Mouse (Mus musculus) liver, embryonic 14.5 days (tissue): ENCODE data around the gene Myo1b. TPM values are rescaled to one million over a fixed set of nuclear protein-coding genes. Genes with fewer than 3 reads are reported as not detected.

Experiments
- ATAC-seq: fragments of 200-750 bp; cut with Nextera tagmentation; 2 replicates; pipeline ENCODE4 v1.8.0; 2017; ENCODE audit warnings: moderate number of reproducible peaks, mild to moderate bottlenecking, moderate library complexity; ENCODE audit not compliant: insufficient read depth
- DNase-seq, 3 experiments: peaks; one replicate each; pipeline ENCODE4 v3.0.0-alpha.2; 2012 to 2013; ENCODE audit warnings: low read depth in 3 of 3, low spot score in 3 of 3
- H3K27ac ChIP-seq: fragments of 300-500 bp; sonication (generic); 2 replicates; pipeline ENCODE4 v1.5.1; 2014; ENCODE audit warnings: moderate library complexity, mild to moderate bottlenecking, control low read depth, inconsistent platforms
- H3K27me3 ChIP-seq: fragments of 300-500 bp; sonication (generic); 2 replicates; pipeline ENCODE4 v1.6.1; 2014; ENCODE audit warnings: mild to moderate bottlenecking, low read length, moderate library complexity; ENCODE audit not compliant: control insufficient read depth, insufficient read depth
- H3K36me3 ChIP-seq: fragments of 300-500 bp; sonication (generic); replicated peaks from 2 replicates; pipeline ENCODE4 v1.6.1; 2014; ENCODE audit warnings: low read depth; ENCODE audit not compliant: control insufficient read depth, insufficient read depth
- H3K4me1 ChIP-seq, 2 experiments: fragments of 200-500 bp in 1 of 2; fragments of 300-500 bp in 1 of 2; sonication (generic) in 1 of 2; replicated peaks; 2 replicates each; pipeline ENCODE4 v1.6.1; 2012 to 2014; ENCODE audit warnings: antibody characterized with exemption in 1 of 2, inconsistent platforms in 1 of 2, low read length in 1 of 2; ENCODE audit not compliant: control insufficient read depth in 2 of 2, insufficient read depth in 2 of 2
- H3K4me2 ChIP-seq: fragments of 300-500 bp; sonication (generic); 2 replicates; pipeline ENCODE4 v1.6.1; 2014; ENCODE audit warnings: low read depth, mild to moderate bottlenecking, control low read depth, moderate library complexity
- H3K4me3 ChIP-seq, 2 experiments: fragments of 200-500 bp in 1 of 2; fragments of 300-500 bp in 1 of 2; sonication (generic) in 1 of 2; 2 replicates each; pipeline ENCODE4 v1.5.1; 2012 to 2014; ENCODE audit warnings: low read depth in 2 of 2, low read length in 2 of 2, mild to moderate bottlenecking in 2 of 2, control low read depth in 1 of 2, inconsistent platforms in 1 of 2, moderate library complexity in 1 of 2; ENCODE audit not compliant: insufficient read depth in 1 of 2
- H3K9ac ChIP-seq: fragments of 300-500 bp; sonication (generic); replicated peaks from 2 replicates; pipeline ENCODE4 v1.6.1; 2014; ENCODE audit warnings: mild to moderate bottlenecking, control low read depth, moderate library complexity
- H3K9me3 ChIP-seq: fragments of 300-500 bp; sonication (generic); 2 replicates; pipeline ENCODE4 v1.6.1; 2016; ENCODE audit warnings: low read length, mixed read lengths; ENCODE audit not compliant: control insufficient read depth
- CTCF ChIP-seq: IDR thresholded peaks from 2 replicates; pipeline ENCODE4 v1.5.1; 2016; ENCODE audit warnings: antibody characterized with exemption, low read depth, control low read depth
- EP300 ChIP-seq: IDR thresholded peaks from 2 replicates; pipeline ENCODE4 v1.6.1; 2016; ENCODE audit warnings: antibody characterized with exemption, low read depth
- WGBS: fragments of 180-500 bp; shearing (Covaris S2); extraction: QIAGEN DNeasy Blood & Tissue Kit; methylation state at CpG from one replicate; pipeline ENCODE4 v1.1.7; 2014; ENCODE audit not compliant: insufficient replicate concordance; 5-methylcytosine and 5-hydroxymethylcytosine counted together
- polyA plus RNA-seq, 2 experiments: library from polyadenylated mRNA; depleted of rRNA in 1 of 2; stranded (reverse) in 1 of 2; unstranded in 1 of 2; fragments of >200 nt; fragmentation: Nextera tagmentation in 1 of 2; extraction: Ambion mirVana in 1 of 2; gene quantifications; 2 replicates each; pipeline versions ENCODE4 v1.2.1 to v1.2.3; 2012 to 2014

Myo1b gene
- polyA plus RNA-seq, 2 experiments, result 3.8 to 9.1 TPM

GRCm38 (mm10) chr1:51862828-51863421 lies 52.9 kb downstream of the Myo1b start:
- Histone ChIP-seq H3K9me3 (no peaks in the 10 kb centered on the region), H3K4me2 (no peak overlapping the region), H3K4me1 (no peaks in the 10 kb centered on the region), H3K9ac (no peak overlapping the region), H3K27me3 (no peaks in the 10 kb centered on the region), H3K4me3 (no peak overlapping the region), H3K27ac (no peak overlapping the region), H3K36me3 (no peaks in the 10 kb centered on the region)
- ATAC-seq (no peak), DNase-seq (no peak)
- WGBS, result 72% methylated on average over 8 of the region's 8 CpGs
- no peak for TF ChIP-seq CTCF
- TF ChIP-seq EP300, result no peak

- Histone ChIP-seq H3K9ac (no peak overlapping the region), H3K4me2 (no peak overlapping the region), H3K36me3 (no peaks in the 10 kb centered on the region), H3K4me3 (no peak overlapping the region), H3K9me3 (no peaks in the 10 kb centered on the region), H3K4me1 (peaks cover 0 to 11% of the 10 kb centered on the region in 2 experiments; a peak in 1 of 4 replicates), H3K27ac (no peak overlapping the region), H3K27me3 (no peaks in the 10 kb centered on the region)
- WGBS, result 77% methylated on average over 10 of the region's 10 CpGs
- TF ChIP-seq CTCF, result no peak
- no peak for TF ChIP-seq EP300
- no peak for DNase-seq
- ATAC-seq, result no peak
Observed at GRCm38 (mm10) chr1:51860837-51861236, 55.0 kb downstream of the Myo1b start.

DNA sequence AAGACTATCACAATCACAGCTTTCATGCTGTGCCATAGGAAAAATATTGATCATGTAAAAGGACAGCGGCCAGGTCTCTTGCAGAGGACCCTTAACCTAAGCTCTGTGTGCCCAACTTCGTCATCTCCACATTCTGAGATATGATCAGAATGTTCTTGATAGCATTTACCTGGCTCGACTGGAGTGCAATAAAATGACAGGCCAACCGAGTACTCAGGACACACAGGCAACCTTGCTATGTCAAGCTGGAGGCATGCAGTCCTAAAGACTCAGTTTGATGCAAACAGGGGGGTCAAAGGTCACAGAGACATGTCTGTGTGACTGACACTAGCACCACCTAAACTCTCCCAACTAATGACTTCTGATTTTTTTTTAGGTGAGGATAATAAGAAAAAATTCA lies 58.9 kb downstream of the Myo1b start:
- H3K36me3 ChIP-seq, result no peaks in the 10 kb centered on the region
- no peak overlapping the region for H3K4me3 ChIP-seq
- H3K9me3 ChIP-seq, result no peaks in the 10 kb centered on the region
- WGBS, result 49% methylated on average over 4 of the region's 4 CpGs
- 0 out of 2 replicates have a peak, but pooled peaks have one; percentile 33 for ATAC-seq
- peaks cover 0 to 11% of the 10 kb centered on the region in 2 experiments; a peak in 1 of 4 replicates for H3K4me1 ChIP-seq
- TF ChIP-seq EP300 (no peak), CTCF (no peak)
- H3K27me3 ChIP-seq, result no peaks in the 10 kb centered on the region
- H3K27ac ChIP-seq, result no peak overlapping the region
- H3K9ac ChIP-seq, result no peak overlapping the region
- no peak overlapping the region for H3K4me2 ChIP-seq
- no peak for DNase-seq

- no peak for TF ChIP-seq EP300
- no peak for TF ChIP-seq CTCF
- no peak for DNase-seq
- H3K4me3 ChIP-seq, result no peak overlapping the region
- 58% methylated on average over 11 of the region's 11 CpGs for WGBS
- peak; percentile 62; the same call in 1 of the 2 replicates for ATAC-seq
- no peaks in the 10 kb centered on the region for H3K36me3 ChIP-seq
- peaks cover 0 to 11% of the 10 kb centered on the region in 2 experiments; a peak in 1 of 4 replicates for H3K4me1 ChIP-seq
- 0 out of 2 replicates have a peak overlapping the region, but pooled peaks have one; percentile 15 for H3K4me2 ChIP-seq
- no peaks in the 10 kb centered on the region for H3K9me3 ChIP-seq
- H3K9ac ChIP-seq, result no peak overlapping the region
- H3K27ac ChIP-seq, result no peak overlapping the region
- no peaks in the 10 kb centered on the region for H3K27me3 ChIP-seq
Observed at GRCm38 (mm10) chr1:51856245-51856915, 59.5 kb downstream of the Myo1b start.

GRCm38 (mm10) chr1:51855541-51856244 lies 60.2 kb downstream of the Myo1b start:
- peaks cover 0 to 11% of the 10 kb centered on the region in 2 experiments; a peak in 1 of 4 replicates for H3K4me1 ChIP-seq
- no peak overlapping the region for H3K4me3 ChIP-seq
- H3K27me3 ChIP-seq, result no peaks in the 10 kb centered on the region
- no peak overlapping the region for H3K4me2 ChIP-seq
- H3K36me3 ChIP-seq, result no peaks in the 10 kb centered on the region
- no peaks in the 10 kb centered on the region for H3K9me3 ChIP-seq
- ATAC-seq, result no peak
- H3K27ac ChIP-seq, result no peak overlapping the region
- TF ChIP-seq EP300 (no peak), CTCF (no peak)
- no peak for DNase-seq
- WGBS, result 51% methylated on average over 10 of the region's 10 CpGs
- no peak overlapping the region for H3K9ac ChIP-seq
